Mouse (Mus musculus): Measurements from ENCODE around the gene Syt2. TPM values are rescaled to one million over a fixed set of nuclear protein-coding genes. Genes with fewer than 3 reads are reported as not detected.
A peak's percentile ranks its signal among the peaks of the same experiment; 100 is the strongest.

Gene Syt2
- polyA plus RNA-seq, 1 experiment, result 5.7 TPM

GRCm38 (mm10) chr1:134801758-134802157 is 155.3 kb downstream of the Syt2 start:
- TF ChIP-seq POLR2A (IDR thresholded peaks at IDR 0.05; ENCODE audit: borderline replicate concordance, extremely low read depth, insufficient read depth, insufficient read length, poor library complexity, severe bottlenecking) (no peak), CTCF (IDR thresholded peaks at IDR 0.05; ENCODE audit: borderline replicate concordance, extremely low read depth, insufficient read depth, insufficient read length) (no peak)
- DNase-seq (ENCODE audit: low read depth), result no peak

GRCm38 (mm10) chr1:134803286-134804117 is 157.0 kb downstream of the Syt2 start:
- peak; percentile 70 for DNase-seq (ENCODE audit: low read depth)
- no peak for TF ChIP-seq CTCF (IDR thresholded peaks at IDR 0.05; ENCODE audit: borderline replicate concordance, extremely low read depth, insufficient read depth, insufficient read length)
- no peak for TF ChIP-seq POLR2A (IDR thresholded peaks at IDR 0.05; ENCODE audit: borderline replicate concordance, extremely low read depth, insufficient read depth, insufficient read length, poor library complexity, severe bottlenecking)

GRCm38 (mm10) chr1:134804373-134804772 is 157.9 kb downstream of the Syt2 start:
- DNase-seq (ENCODE audit: low read depth), result peak; percentile 66
- TF ChIP-seq POLR2A (IDR thresholded peaks at IDR 0.05; ENCODE audit: borderline replicate concordance, extremely low read depth, insufficient read depth, insufficient read length, poor library complexity, severe bottlenecking) (no peak), CTCF (IDR thresholded peaks at IDR 0.05; ENCODE audit: borderline replicate concordance, extremely low read depth, insufficient read depth, insufficient read length) (no peak)

- peak; percentile 82 for DNase-seq (ENCODE audit: low read depth)
- TF ChIP-seq CTCF (IDR thresholded peaks at IDR 0.05; ENCODE audit: borderline replicate concordance, extremely low read depth, insufficient read depth, insufficient read length) (no peak), POLR2A (IDR thresholded peaks at IDR 0.05; ENCODE audit: borderline replicate concordance, extremely low read depth, insufficient read depth, insufficient read length, poor library complexity, severe bottlenecking) (no peak)
These were observed 159.0 kb downstream of the Syt2 start for GRCm38 (mm10) chr1:134805471-134805870.

Other genes starting within 250 kb of the Syt2 start
- gene Cyb5r1, start 241.1 kb upstream of the Syt2 start, polyA plus RNA-seq (2012; rRNA removed), result 11.7 and 13.6 TPM in 2 replicates
- gene Adipor1, start 231.3 kb upstream of the Syt2 start, polyA plus RNA-seq (2012; rRNA removed), result 49.7 and 61.1 TPM in 2 replicates
- gene Klhl12, start 191.1 kb upstream of the Syt2 start, polyA plus RNA-seq (2012; rRNA removed), result 22.5 and 24.9 TPM in 2 replicates
- gene Rabif, start 152.0 kb upstream of the Syt2 start, polyA plus RNA-seq (2012; rRNA removed), result 36.9 and 39.5 TPM in 2 replicates
- 0.15 TPM in 1 of 2 replicates, not detected in the other for gene Mgat4e, start 97.0 kb upstream of the Syt2 start, polyA plus RNA-seq (2012; rRNA removed)
- gene Kdm5b, start 86.5 kb upstream of the Syt2 start, polyA plus RNA-seq (2012; rRNA removed), result 48.9 and 70.8 TPM in 2 replicates

Data from brain, embryonic 14.5 days (tissue).